Mouse (Mus musculus): ENCODE data around the gene Zfp839.

The Zfp839 gene

DNA sequence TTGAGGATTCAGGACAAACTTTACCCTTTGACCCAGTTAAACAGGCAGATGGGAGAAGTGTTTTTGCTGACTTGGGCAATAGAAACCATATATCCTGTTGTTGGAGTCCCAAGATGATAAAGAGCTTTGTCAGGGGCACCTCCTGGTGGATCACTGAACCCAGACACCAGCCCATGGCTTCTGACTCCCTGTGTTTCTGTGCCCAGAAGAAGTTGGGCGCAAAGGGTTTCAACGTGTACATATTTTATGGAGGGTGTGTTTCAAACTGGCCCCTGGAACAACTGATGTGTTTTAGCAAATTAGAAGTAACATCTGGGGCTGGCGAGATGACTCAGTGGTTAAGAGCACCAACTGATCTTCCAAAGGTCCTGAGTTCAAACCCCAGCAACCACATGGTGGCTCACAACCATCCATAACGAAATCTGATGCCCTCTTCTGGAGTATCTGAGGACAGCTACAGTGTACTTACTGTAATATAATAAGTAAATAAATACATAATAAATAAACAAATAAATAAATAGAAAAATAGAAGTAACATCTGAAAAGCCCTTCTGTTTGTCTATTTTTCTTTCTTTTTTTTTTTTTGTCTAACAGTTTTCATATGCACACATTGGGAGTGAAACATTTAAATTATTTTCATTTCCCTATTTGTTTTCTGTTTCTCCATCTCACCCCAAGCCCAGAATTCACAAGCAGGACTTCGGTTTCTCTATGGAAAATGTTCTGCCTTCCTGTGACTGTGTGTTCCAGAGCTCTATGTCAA lies 8.1 kb upstream of the Zfp839 start:
- DNase-seq = no peak

DNA sequence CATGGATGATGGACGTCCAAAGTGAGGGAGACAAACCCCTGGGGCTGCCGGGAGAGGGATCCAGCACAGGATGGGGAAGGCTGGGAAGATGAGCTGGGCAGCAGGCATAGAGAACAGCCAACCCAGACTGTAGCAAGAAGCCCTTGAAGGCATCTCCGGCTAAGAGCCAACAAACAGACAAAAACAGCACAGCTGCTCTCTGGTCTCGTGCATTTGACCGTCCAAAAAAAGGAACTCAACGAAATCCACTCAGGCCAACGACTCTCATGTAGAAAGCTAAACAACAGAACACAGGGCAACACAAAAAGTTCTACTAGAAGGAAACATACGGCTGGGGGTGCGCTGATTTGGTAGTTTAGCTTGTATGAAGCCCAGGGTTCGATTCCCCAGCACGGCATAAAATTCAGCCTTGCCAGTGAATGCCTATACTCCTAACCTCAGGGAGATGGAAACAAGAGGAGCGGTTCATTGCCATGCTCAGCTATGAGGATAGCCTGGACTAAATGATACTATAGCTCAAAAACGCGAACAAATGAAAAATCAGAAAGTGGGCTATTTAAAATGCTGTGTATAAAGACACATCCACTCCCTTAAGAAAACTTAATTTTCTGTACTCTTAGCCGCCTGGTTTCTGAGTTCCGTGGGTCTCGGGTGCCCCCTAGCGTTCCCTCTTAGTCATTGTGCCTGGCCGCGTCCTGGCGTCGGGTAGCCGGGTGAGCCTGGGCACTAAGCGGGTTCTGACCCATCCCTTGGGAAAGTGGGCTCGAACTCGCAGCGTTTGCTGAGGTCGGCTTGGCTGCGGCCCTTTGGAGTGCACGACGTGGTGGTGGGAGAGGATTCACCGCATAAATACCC lies 6.6 kb upstream of the Zfp839 start:
- peak; percentile 86 to 92 for DNase-seq

DNA sequence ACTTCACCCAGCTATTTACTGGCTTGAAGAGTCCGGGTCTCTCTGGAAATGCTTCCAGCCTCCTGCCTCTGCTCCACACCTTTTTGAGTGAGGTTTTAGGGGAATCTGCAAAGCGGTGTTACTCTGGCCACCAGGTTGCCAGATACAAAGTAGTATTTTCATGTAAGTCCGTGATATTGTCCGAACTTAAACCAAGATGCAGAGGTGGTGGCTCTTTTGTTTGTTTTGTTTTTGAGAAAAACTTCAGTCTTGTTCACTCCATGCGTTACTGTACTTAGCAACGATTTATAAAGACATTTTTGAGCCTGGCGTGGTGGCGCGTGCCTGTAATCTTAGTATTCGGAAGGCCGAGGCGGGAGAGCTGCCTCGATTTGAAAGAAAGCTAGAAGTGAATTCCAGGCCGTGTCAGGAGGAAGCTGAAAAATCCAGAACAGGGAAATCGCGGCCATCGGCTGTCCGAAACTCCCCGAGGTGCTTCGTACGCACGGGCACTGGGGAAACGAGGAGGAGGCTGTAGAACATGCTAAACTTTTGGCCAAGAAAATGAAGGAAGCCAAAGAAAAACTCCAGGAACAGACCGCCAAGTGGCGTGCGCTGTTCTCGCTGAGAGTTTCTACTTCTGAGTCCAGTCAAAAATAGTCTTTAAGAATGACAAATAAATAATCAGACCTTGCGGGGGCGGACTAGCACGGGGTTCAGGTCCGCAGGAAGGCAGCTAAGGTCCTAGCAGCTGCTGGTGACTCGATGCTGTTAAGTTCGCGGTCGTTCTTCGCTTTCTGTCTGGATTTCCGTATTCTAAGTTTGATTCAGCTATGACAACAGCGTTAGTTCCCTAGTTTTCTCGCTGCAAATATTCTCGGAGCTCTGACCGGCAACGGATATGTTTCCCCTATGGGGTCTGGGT lies 5.6 kb upstream of the Zfp839 start:
- DNase-seq = peak in 1 of 2 experiments; percentile 14

DNA sequence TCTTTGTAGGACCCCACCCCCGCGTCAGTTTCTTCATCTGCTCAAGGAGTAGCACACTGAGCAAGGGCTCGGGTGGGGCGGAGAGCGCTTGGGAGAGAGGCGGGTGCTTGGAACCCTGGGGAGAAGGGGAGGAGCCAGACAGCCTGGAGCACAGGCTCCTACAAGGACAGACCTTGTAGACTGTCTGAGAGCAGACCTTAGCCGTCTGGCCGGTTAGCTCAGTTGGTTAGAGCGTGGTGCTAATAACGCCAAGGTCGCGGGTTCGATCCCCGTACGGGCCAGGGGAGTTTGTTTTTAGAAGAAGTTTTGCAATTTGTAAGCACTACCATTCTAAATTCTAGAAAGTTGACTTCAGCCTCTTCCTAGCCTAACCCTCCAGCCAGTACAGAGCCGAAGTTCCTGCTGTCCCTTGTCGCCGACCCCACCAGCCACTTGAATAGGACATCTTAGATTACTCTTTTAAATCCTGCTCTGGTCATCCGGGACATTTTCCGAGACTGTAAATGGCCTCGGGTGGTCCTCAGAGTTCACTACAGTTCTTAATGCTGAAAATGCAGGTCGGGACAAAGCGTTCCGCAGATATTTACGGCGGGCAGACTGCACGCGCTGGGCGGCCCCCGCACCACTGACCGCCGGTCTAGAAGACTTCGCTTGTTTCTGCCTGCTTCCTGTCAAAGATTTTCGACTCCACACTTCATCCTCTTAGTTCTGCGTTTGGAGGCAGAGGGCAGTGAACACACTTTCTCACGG lies 4.7 kb upstream of the Zfp839 start:
- peak; percentile 82 to 84 for DNase-seq

- DNase-seq = no peak
Measured at GRCm38 (mm10) chr12:110846191-110846765, 3.8 kb upstream of the Zfp839 start.

DNA sequence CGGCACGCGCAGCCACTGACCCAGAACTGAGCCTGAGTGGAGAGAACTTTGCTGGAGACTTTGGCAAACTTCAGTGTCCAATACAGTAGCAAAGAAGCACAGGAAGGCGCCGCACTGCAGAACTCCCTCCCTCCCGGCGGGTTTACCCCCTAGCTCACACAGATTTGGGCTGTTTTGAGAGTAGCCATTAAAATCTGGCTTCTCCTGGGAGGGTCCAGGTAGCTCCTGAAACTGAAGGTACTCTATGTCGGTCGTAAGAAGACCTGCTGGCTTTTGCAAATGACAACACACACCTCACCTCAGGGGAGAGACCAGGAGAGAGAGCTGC lies 840 bp downstream of the Zfp839 start:
- no peak for DNase-seq

DNA sequence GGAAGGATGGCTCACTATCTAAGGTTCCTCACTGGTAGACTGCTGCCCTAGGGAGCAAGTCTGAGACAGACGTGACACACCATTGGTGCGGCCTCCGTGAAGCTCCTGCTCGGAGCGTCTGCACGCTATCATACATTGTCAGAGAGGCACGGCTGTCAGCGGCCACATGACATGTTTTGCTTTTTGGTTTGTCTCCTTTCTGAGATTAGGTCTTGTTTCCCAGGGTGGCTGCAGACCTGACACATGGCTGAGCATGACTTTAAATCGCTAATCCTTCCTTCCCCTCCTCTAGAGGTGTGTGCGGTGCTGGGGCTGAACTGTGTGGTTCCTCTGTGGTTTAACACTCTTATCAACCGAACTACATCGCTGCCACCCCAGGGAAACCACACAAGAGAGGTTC lies 1.4 kb downstream of the Zfp839 start:
- DNase-seq = no peak

DNA sequence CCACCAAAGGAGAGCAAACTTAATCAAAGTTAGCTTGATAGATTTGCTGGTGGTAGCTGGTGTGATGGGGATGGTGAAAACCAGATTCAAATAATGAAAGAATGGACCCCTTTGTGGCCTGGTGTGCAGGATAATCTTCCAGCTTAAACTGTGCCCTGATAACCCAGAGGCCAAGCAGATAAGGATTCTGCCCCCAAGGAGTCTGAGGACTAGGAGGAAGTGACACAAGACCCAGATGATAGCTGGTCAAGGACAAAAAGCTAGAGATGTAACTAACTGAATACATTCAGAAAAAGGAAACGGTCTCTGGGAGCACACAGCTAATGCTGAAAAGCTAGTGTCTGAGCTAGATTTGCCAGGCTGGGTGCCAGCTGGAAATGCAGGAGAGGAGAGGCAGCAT lies 1.9 kb downstream of the Zfp839 start:
- DNase-seq = no peak

DNA sequence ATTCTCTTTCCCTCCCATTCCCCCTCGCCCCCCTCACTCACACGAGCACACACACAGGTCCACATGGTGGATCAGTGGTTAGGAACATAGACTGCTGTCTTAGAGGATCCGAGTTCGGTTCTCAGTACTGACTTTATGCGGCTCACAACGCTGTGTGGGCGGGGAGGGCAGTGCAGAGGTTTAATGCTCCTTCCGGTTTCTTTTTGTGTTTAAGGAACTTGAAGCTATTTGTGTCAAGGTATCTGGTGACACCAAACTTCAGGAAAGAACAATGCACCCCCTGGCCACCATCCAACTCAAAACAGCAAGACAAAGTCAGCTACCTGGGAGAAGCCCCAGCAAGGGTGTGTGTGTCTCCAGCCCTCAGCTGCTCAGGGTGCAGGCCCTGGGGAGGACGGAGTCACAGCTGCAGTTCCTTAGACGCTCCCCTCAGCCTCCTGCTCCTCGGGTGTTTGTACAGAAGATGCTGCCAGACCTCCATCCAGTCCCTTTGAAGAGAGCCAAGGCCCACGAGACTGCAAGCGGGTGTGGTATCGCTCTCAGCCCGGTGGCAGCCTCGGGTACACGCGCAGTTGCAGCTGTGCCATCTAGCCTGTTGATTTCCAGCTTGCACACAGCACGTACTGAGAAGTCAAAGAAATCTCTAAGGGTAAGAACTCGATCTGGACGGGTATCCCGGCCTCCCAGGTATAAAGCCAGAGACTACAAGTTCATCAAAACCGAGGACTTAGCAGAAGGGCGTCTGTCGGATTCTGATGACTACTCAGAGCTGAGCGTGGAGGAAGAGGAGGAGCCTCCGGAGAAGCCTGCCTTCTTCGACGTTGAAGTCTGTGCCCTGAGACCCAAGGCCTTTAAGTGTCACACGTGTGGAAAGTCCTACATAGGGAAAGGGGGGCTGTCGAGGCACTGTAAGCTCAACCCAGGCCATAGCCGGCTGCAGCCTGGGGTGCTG lies 5.0 kb downstream of the Zfp839 start:
- DNase-seq = no peak

- no peak for DNase-seq
Measured at GRCm38 (mm10) chr12:110857196-110857595, 7.1 kb downstream of the Zfp839 start.

DNA sequence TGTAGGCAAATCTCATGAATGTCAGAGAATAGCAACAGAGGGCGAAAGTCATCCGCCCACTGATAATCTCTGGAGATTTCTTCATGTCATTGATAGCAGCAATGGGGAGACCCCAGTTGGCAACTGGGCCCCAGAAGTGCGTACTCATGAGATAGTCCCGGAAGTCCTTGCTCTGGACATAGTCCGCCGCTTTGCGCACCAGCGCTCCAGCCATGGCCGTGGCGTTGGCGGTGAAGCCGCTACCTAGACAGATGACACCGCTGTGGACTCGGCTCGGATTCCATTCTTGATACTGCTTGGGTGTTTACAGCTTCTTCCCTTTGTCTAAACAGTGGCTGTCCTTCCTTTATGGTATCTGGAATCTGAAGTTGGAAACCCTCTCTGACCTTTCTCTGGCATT lies 8.6 kb downstream of the Zfp839 start:
- DNase-seq = peak in 1 of 2 experiments; percentile 27

DNA sequence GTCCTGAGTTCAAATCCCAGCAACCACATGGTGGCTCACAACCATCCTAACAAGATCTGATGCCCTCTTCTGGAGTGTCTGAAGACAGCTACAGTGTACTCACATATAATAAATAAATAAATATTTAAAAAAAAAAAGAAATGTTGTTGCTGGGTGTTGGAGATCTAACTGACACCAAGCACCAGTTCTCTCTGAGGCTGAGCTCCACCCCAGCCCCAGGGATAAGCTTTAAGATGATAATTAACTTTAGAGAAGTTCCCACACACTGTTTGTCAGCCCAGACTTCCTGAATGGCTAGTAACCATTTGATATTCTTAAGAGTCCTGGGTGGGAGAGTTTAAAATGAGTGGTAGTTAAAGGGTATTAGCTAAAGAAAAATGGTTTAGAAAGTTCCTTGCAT lies 10.2 kb downstream of the Zfp839 start:
- DNase-seq = no peak

DNA sequence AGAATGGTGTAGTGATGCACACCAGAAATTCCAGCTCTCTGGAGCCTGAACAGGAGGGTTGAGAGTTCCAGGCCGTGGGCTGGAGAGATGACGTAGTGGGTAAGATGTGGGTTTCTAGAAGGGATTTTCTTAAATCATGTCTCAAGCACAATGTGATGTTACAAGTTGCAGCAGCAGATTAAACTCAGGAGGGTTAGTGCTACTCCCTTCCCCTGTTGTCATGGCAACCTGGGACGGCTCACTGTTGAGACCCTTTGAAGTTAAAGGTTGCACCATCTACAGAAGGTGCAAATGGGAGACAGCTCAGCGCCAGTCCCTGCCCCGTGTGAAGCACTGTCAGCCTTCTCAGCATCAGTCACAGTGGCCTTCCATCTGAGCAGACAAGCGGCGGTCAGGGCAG lies 11.2 kb downstream of the Zfp839 start:
- no peak for DNase-seq

DNA sequence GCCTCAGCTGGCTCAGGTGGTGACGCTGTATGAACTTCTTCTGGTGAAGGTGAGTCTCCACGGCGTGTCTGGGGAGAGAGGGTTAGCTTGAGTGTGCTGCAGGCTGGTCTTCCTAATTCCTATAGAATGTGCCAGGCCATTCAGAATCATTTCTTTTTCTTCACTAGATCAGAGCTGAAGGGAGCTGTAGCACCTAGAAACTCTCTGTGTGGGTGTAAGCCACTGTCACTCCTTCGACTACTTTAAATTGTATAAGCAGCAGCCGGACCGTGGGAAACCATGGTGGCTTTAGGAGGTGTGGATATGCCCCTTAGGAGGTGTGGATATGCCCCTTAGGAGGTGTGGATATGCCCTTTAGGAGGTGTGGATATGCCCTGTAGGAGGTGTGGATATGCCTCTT lies 14.0 kb downstream of the Zfp839 start:
- no peak for DNase-seq

DNA sequence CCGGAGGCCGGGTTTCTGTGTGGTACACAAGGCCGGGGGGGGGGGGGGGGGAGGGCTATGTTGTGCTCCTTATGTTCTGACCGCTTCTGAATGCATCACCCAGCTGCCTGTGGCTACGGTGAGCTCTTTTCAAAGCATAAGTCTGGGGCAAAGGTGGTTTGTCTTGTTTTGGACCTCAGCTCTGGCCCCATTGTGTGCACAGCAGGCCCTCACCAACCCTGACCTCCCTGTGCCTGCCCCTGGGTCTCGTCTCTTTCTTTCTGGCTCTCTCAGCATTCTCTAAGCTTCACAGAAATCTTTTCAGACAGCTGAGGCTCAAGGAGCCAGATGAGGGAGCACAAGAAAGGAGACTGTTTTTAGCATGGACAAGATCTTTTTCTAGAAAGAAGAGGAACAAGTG lies 15.5 kb downstream of the Zfp839 start:
- DNase-seq = no peak

DNA sequence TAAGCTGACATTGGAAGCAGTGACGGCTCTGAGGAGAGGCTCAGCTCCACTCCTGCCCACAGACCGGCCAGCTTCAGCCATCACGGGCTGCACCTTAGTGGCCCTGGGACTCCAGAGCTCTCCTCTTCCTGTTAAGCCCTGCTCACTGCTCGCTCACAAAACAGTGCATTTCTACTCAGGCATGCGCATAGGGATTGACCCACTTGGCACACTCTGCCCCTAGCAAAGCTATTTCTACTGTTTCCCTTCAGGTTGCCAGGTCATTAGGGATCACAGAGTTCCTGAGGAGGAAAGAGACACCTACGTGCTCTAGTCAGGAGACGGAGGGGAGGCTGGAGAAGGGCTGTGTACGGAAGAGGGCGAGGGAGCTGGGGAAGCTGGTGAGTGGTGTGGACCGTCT lies 15.9 kb downstream of the Zfp839 start:
- DNase-seq = peak in 1 of 2 experiments; percentile 40

DNA sequence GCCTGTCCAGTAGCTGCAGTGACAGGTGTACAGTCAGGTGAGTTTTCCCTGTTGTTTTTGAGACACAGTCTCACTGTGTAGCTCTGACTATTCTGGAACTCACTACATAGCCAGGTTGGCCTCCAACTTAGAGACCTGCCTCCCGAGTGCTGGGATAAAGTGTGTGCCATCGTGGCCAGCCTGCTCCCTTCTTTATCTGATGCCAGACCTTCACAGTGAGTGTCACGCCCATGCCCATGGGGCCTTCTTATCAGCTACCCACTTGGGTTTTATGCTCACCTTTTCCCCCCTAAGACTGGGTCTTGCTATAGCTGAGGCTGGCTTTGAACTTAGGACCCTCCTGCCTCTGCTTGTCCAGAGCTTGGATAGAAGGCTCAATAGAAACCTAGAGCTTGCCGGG lies 20.1 kb downstream of the Zfp839 start:
- no peak for DNase-seq

- DNase-seq = no peak
Measured at GRCm38 (mm10) chr12:110871247-110871646, 21.2 kb downstream of the Zfp839 start.

- no peak for DNase-seq
Measured at GRCm38 (mm10) chr12:110875351-110875750, 25.3 kb downstream of the Zfp839 start.

DNA sequence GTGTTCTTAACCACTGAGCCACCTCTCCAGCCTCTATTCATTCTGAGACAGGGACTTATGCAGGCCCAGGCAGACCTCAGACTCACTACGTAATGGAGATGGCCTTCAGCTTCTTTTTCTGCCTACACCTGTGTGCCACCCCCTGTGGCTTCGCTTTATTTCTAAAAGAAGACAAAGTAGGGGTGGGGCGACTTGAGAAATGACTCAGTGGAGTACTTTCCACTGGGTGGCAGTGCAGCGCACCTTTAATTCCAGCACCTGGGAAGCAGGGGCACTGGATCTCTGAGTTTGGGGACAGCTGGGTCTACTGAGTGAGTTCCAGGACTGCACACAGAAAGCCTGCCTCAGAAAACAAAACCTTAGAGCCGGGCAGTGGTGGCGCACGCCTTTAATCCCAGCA lies 32.2 kb downstream of the Zfp839 start:
- no peak for DNase-seq

DNA sequence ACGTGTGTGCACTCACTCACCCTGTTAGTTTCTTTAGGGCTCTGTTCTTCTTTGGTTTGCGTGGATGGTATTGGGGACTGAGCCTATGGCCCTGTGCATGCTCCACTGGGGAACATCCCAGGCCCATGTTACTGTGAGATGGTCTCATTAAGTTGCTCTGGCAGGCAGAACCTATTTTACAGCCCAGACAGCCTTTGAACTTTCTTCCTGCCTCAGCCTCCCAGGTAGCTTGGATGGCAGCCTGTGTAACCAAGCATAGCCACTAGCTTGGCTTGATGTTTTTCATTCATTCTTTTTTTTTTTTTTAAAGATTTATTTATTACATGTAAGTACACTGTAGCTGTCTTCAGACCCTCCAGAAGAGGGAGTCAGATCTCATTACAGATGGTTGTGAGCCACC lies 35.2 kb downstream of the Zfp839 start:
- DNase-seq = no peak

Data from cerebellum, postnatal 36 days (tissue).